Mouse (Mus musculus): ENCODE measurements around the gene Bdh1. TPM values are rescaled to one million over a fixed set of nuclear protein-coding genes. Genes with fewer than 3 reads are reported as not detected.
A peak's percentile ranks its signal among the peaks of the same experiment; 100 is the strongest.

Gene Bdh1
- total RNA-seq, 1 experiment from 2014 or later = 3.1 TPM

GRCm38 (mm10) chr16:31424416-31425187 is 2.5 kb downstream of the Bdh1 start:
- ATAC-seq (replicated peaks in 1 of 2; ENCODE audit: insufficient read depth in 1 of 2, low FRiP score in 2 of 2, low TSS enrichment in 1 of 2, low read depth in 1 of 2, poor library complexity in 2 of 2, severe bottlenecking in 2 of 2) = 0 out of 4 replicates have a peak, but pooled peaks of 1 of the 2 experiments have one; percentile 23

DNA sequence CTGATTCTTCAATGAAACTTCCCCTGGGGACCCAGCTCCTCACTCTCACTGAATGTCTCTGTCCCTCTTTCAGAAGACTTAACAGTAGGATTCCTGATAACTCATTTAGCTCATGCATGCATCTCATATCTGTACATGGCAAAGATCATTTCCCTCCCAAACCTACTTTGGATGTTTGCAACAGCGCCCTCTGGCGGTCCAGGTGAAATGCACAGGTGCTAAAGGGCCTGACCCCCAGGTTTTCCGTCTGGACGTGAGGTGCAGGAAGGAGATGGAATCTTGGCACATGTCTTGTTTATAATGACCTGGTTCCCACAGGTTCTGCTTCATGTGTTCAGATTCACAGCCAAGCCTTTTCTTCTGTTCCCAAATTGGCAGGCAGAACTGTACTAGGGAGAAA is 3.4 kb downstream of the Bdh1 start:
- no peak for ATAC-seq (replicated peaks in 1 of 2; ENCODE audit: insufficient read depth in 1 of 2, low FRiP score in 2 of 2, low TSS enrichment in 1 of 2, low read depth in 1 of 2, poor library complexity in 2 of 2, severe bottlenecking in 2 of 2)

DNA sequence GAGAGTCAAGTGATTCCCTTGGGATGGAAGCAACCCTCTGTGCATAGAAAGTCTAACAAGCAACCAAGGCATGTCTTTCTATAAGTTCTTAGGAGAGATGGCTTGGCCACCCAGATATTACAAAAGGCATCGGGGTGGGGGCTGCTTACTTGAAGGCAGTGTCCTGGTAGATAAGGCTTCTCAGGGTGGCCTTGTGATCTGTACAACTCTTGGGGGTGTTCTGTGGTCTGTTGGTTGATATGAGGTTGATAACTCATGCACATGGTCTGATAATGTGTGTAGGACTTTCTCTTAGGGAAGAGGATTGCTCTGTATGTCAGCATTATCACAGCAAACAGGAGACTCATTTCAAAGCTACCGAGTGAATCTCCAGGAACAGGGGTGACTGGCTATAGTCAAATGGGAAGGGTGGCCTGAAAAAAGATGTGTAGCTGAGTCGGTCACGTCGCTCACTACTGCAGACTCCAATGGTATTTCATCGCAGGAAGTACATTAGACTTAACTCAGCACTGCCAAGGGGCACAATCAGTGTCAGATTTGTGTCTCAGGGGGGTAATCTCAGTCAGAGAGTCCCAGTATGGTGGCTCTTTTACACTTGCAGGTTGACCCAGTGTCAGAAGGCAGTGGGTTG is 4.5 kb downstream of the Bdh1 start:
- ATAC-seq (replicated peaks in 1 of 2; ENCODE audit: insufficient read depth in 1 of 2, low FRiP score in 2 of 2, low TSS enrichment in 1 of 2, low read depth in 1 of 2, poor library complexity in 2 of 2, severe bottlenecking in 2 of 2) = no peak

GRCm38 (mm10) chr16:31428335-31428674 is 6.2 kb downstream of the Bdh1 start:
- no peak for ATAC-seq (replicated peaks in 1 of 2; ENCODE audit: insufficient read depth in 1 of 2, low FRiP score in 2 of 2, low TSS enrichment in 1 of 2, low read depth in 1 of 2, poor library complexity in 2 of 2, severe bottlenecking in 2 of 2)

GRCm38 (mm10) chr16:31428675-31429470 is 6.8 kb downstream of the Bdh1 start:
- ATAC-seq (replicated peaks in 1 of 2; ENCODE audit: insufficient read depth in 1 of 2, low FRiP score in 2 of 2, low TSS enrichment in 1 of 2, low read depth in 1 of 2, poor library complexity in 2 of 2, severe bottlenecking in 2 of 2) = 0 out of 4 replicates have a peak, but pooled peaks of 1 of the 2 experiments have one; percentile 13

DNA sequence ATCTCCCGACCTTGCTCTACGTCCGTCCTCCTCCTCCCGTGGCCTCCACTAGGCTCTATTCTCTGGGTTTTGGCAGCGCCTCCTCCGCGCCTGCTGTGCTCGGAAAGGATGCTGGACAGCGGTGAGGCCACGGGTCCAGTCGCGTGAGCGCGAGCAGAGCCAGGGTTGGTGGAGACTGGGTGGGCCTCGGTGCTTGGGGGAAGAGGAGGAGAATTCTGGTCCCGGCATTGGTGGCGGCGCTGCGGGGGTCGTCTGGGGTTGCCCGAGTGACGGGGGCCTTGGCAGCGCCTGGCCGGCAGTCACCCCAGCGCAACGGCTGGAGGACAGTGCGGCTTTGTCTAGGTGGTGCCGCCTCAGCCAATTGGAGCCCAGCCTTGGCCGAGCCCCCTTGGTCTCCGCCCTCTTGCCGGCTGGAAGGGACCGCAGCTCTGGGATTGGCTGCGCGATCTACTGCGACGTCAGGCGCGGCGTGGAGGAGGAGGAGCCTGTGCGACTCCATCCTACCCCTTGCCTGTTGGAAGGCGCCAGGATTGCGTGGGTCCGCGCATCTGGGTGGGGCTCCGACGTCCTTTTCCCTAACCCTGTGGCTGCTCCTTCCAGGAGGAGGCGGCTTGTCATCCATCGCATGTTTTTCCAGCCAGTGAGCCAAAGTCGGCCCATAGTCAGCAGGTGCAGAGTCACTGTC is 7.5 kb downstream of the Bdh1 start:
- ATAC-seq (replicated peaks in 1 of 2; ENCODE audit: insufficient read depth in 1 of 2, low FRiP score in 2 of 2, low TSS enrichment in 1 of 2, low read depth in 1 of 2, poor library complexity in 2 of 2, severe bottlenecking in 2 of 2) = peak; percentile 91

- ATAC-seq (replicated peaks in 1 of 2; ENCODE audit: insufficient read depth in 1 of 2, low FRiP score in 2 of 2, low TSS enrichment in 1 of 2, low read depth in 1 of 2, poor library complexity in 2 of 2, severe bottlenecking in 2 of 2) = no peak
Observed at GRCm38 (mm10) chr16:31433466-31434110, 11.5 kb downstream of the Bdh1 start.

- no peak for ATAC-seq (replicated peaks in 1 of 2; ENCODE audit: insufficient read depth in 1 of 2, low FRiP score in 2 of 2, low TSS enrichment in 1 of 2, low read depth in 1 of 2, poor library complexity in 2 of 2, severe bottlenecking in 2 of 2)
Observed at GRCm38 (mm10) chr16:31435146-31435545, 13.1 kb downstream of the Bdh1 start.

DNA sequence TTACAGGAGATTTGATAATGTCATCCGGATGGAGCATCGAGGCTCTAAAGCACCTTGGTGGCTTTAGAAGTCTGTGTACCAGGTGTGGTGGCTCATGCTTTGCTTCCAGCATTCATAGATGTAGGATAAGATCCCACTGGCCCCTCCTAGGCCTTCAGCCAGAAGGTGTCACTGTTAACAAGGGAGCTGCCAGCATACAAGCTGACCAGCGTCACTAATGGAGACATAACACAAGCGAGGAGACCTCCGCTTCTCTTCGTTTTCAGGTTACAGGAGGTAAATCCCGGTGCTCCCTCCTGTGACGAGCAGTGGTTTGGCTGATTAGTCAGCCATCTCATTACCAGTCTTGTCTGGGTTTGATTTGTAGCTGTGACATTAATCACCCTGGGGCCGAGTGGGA is 14.0 kb downstream of the Bdh1 start:
- ATAC-seq (replicated peaks in 1 of 2; ENCODE audit: insufficient read depth in 1 of 2, low FRiP score in 2 of 2, low TSS enrichment in 1 of 2, low read depth in 1 of 2, poor library complexity in 2 of 2, severe bottlenecking in 2 of 2) = no peak

- no peak for ATAC-seq (replicated peaks in 1 of 2; ENCODE audit: insufficient read depth in 1 of 2, low FRiP score in 2 of 2, low TSS enrichment in 1 of 2, low read depth in 1 of 2, poor library complexity in 2 of 2, severe bottlenecking in 2 of 2)
Observed at GRCm38 (mm10) chr16:31437358-31437757, 15.3 kb downstream of the Bdh1 start.

- ATAC-seq (replicated peaks in 1 of 2; ENCODE audit: insufficient read depth in 1 of 2, low FRiP score in 2 of 2, low TSS enrichment in 1 of 2, low read depth in 1 of 2, poor library complexity in 2 of 2, severe bottlenecking in 2 of 2) = no peak
Observed at GRCm38 (mm10) chr16:31439529-31439928, 17.4 kb downstream of the Bdh1 start.

DNA sequence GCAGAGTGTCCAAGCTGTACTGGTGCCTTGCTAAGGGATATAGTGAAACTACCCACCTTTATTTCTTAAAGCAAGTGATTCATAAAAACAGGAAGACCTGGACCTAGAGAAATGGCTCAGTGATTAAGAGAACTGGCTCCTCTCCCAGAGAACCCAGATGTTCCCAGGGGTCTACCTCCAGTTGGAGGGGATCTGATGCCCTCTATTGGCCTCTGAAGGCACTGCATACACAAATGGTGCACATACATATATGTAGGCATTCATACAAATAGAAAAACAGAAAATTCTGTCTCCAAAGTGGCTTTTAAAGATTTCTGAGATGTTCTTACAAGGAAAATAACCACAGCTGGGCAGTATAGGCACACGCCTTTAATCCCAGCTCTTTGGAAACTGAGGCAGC is 18.0 kb downstream of the Bdh1 start:
- ATAC-seq (replicated peaks in 1 of 2; ENCODE audit: insufficient read depth in 1 of 2, low FRiP score in 2 of 2, low TSS enrichment in 1 of 2, low read depth in 1 of 2, poor library complexity in 2 of 2, severe bottlenecking in 2 of 2) = no peak

GRCm38 (mm10) chr16:31444521-31444920 is 22.4 kb downstream of the Bdh1 start:
- ATAC-seq (replicated peaks in 1 of 2; ENCODE audit: insufficient read depth in 1 of 2, low FRiP score in 2 of 2, low TSS enrichment in 1 of 2, low read depth in 1 of 2, poor library complexity in 2 of 2, severe bottlenecking in 2 of 2) = no peak

- no peak for ATAC-seq (replicated peaks in 1 of 2; ENCODE audit: insufficient read depth in 1 of 2, low FRiP score in 2 of 2, low TSS enrichment in 1 of 2, low read depth in 1 of 2, poor library complexity in 2 of 2, severe bottlenecking in 2 of 2)
Observed at GRCm38 (mm10) chr16:31446067-31446853, 24.2 kb downstream of the Bdh1 start.

DNA sequence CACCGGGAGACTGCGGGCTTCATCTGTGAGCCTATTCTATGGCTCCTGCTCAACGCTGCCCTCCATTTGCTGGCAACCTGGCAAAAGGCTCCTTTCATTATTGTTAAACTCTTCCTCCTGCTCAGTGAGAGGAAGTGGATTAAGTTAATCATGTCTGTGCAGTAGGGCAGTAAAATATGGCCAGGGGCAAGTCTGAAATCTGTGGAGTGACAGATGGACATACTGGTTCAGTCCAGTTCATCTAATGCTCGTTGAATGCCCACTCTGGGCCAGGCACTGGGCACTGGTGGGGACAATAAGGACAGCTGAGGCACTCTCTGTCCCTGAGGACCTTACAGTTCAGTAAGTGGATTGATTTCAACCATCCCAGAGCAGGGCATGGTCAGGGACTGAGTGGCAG is 27.9 kb downstream of the Bdh1 start:
- ATAC-seq (replicated peaks in 1 of 2; ENCODE audit: insufficient read depth in 1 of 2, low FRiP score in 2 of 2, low TSS enrichment in 1 of 2, low read depth in 1 of 2, poor library complexity in 2 of 2, severe bottlenecking in 2 of 2) = no peak

- ATAC-seq (replicated peaks in 1 of 2; ENCODE audit: insufficient read depth in 1 of 2, low FRiP score in 2 of 2, low TSS enrichment in 1 of 2, low read depth in 1 of 2, poor library complexity in 2 of 2, severe bottlenecking in 2 of 2) = no peak
Observed at GRCm38 (mm10) chr16:31451235-31451634, 29.2 kb downstream of the Bdh1 start.

DNA sequence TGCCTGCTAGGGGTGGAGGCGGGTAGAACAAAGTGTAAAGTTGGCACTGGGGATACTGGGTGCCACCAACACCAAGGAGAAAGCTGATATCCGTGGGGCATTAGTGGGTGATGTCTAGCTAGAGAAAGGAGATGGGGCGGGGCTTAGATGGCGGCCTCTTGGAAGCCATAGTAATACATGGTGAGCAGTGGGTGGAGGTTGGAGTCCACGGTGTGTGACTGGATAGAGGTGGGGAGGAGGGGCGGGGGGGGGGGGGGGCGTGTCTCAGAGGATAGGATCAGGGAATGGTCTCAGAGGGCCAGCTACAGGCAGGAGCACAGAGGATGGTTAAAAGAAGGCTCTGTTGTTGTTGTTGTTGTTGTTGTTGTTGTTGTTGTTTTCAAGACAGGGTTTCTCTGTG is 30.4 kb downstream of the Bdh1 start:
- no peak for ATAC-seq (replicated peaks in 1 of 2; ENCODE audit: insufficient read depth in 1 of 2, low FRiP score in 2 of 2, low TSS enrichment in 1 of 2, low read depth in 1 of 2, poor library complexity in 2 of 2, severe bottlenecking in 2 of 2)

Measured in hematopoietic stem cell, adult 5-6 weeks (primary cell).